Mouse (Mus musculus) myocyte (in vitro differentiated cells): Measurements from ENCODE around the gene Arf6.

Source experiments
- CEBPB ChIP-seq: IDR thresholded peaks from 2 replicates; pipeline ENCODE4 v1.6.1; 2011; ENCODE audit warnings: mild to moderate bottlenecking, moderate library complexity; ENCODE audit not compliant: poor library complexity, insufficient read depth, severe bottlenecking
- E2F4 ChIP-seq: IDR thresholded peaks from one replicate; pipeline ENCODE4 v1.6.1; 2011; ENCODE audit warnings: mild to moderate bottlenecking, control low read depth, moderate library complexity; ENCODE audit not compliant: insufficient read depth
- MAX ChIP-seq: IDR thresholded peaks from one replicate; pipeline ENCODE4 v1.6.1; 2011; ENCODE audit warnings: low read depth, mild to moderate bottlenecking, control low read depth
- MYOD1 ChIP-seq, 3 experiments: IDR thresholded peaks; one replicate each; pipeline ENCODE4 v1.6.1; 2011; ENCODE audit warnings: control low read depth in 2 of 3, low read depth in 2 of 3, mild to moderate bottlenecking in 2 of 3, moderate library complexity in 1 of 3; ENCODE audit not compliant: insufficient read length in 2 of 3, control insufficient read depth in 1 of 3
- MYOG ChIP-seq, 3 experiments: IDR thresholded peaks; one replicate each; pipeline ENCODE4 v1.6.1; 2011; ENCODE audit warnings: control low read depth in 2 of 3, low read depth in 2 of 3, mild to moderate bottlenecking in 2 of 3; ENCODE audit not compliant: insufficient read length in 2 of 3, control insufficient read depth in 1 of 3, insufficient read depth in 1 of 3
- POLR2A ChIP-seq: IDR thresholded peaks from one replicate; pipeline ENCODE4 v1.6.1; 2011; ENCODE audit warnings: low read depth, mild to moderate bottlenecking, control low read depth, moderate library complexity; ENCODE audit not compliant: insufficient read length
- POLR2AphosphoS2 ChIP-seq: IDR thresholded peaks from one replicate; pipeline ENCODE4 v1.6.1; 2011; ENCODE audit warnings: low read depth, control low read depth; ENCODE audit not compliant: insufficient read length
- REST ChIP-seq: IDR thresholded peaks from one replicate; pipeline ENCODE4 v1.6.1; 2011; ENCODE audit warnings: mild to moderate bottlenecking, control low read depth, moderate library complexity; ENCODE audit not compliant: insufficient read depth, insufficient read length
- TCF12 ChIP-seq: IDR thresholded peaks from one replicate; pipeline ENCODE4 v1.6.1; 2011; ENCODE audit warnings: mild to moderate bottlenecking, control low read depth; ENCODE audit not compliant: poor library complexity, insufficient read depth, severe bottlenecking
- TCF3 ChIP-seq: IDR thresholded peaks from one replicate; pipeline ENCODE4 v1.6.1; 2011; ENCODE audit warnings: low read depth, control low read depth; ENCODE audit not compliant: insufficient read length
- USF1 ChIP-seq: IDR thresholded peaks from one replicate; pipeline ENCODE4 v1.6.1; 2011; ENCODE audit warnings: low read depth, mild to moderate bottlenecking, control low read depth, moderate library complexity

- TF ChIP-seq POLR2A: no peak
- TF ChIP-seq CEBPB: no peak
- no peak for TF ChIP-seq USF1
- TF ChIP-seq E2F4: no peak
- no peak for TF ChIP-seq MAX
- TF ChIP-seq MYOG (IDR thresholded peaks at IDR 0.05; ENCODE audit: control insufficient read depth in 1 of 3, insufficient read depth in 1 of 3, insufficient read length in 2 of 3, low read depth in 2 of 3): no peak
- no peak for TF ChIP-seq MYOD1 (IDR thresholded peaks at IDR 0.05; ENCODE audit: control insufficient read depth in 1 of 3, insufficient read length in 2 of 3, low read depth in 2 of 3)
- no peak for TF ChIP-seq TCF12
- TF ChIP-seq TCF3: no peak
- no peak for TF ChIP-seq POLR2AphosphoS2
- no peak for TF ChIP-seq REST
Measured at GRCm38 (mm10) chr12:69400367-69400766, 28.4 kb downstream of the Arf6 start.
